Mouse (Mus musculus) MEL (cell line): ENCODE measurements at regions not wholly inside any gene's neighbourhood (a gene's known extent, or its start where the extent isn't known, plus 50 kb on each side); places are given as distances from the start of the nearest gene placed in this dataset.

Experiments used
- DNase-seq: peaks from one replicate; pipeline ENCODE4 v3.0.0; 2011; ENCODE audit warnings: low read depth, low spot score
- H3K27ac ChIP-seq: 2 replicates; pipeline ENCODE4 v1.5.1; 2012; ENCODE audit warnings: low read depth, mild to moderate bottlenecking, control low read depth, low read length, moderate library complexity; ENCODE audit not compliant: control insufficient read depth
- H3K27me3 ChIP-seq, 2 experiments: fragments of 150-350 bp in 1 of 2; sonication (generic) in 1 of 2; 2 replicates each; pipeline ENCODE4 v1.6.1; 2012; ENCODE audit warnings: low read length in 2 of 2, mild to moderate bottlenecking in 2 of 2, improper control_type of control experiment in 1 of 2, moderate library complexity in 1 of 2; ENCODE audit not compliant: insufficient read depth in 2 of 2, control insufficient read depth in 1 of 2
- H3K36me3 ChIP-seq, 2 experiments: 2 replicates each; pipeline ENCODE4 v1.6.1; 2012 to 2014; ENCODE audit warnings: low read length in 2 of 2, improper control_type of control experiment in 1 of 2, inconsistent platforms in 1 of 2, mild to moderate bottlenecking in 1 of 2; ENCODE audit not compliant: insufficient read depth in 2 of 2, control insufficient read depth in 1 of 2
- H3K4me1 ChIP-seq, 2 experiments: fragments of 150-350 bp in 1 of 2; sonication (generic) in 1 of 2; 2 replicates each; pipeline ENCODE4 v1.6.1; 2012; ENCODE audit warnings: low read length in 2 of 2, improper control_type of control experiment in 1 of 2, mild to moderate bottlenecking in 1 of 2; ENCODE audit not compliant: insufficient read depth in 2 of 2, control insufficient read depth in 1 of 2
- H3K4me3 ChIP-seq, 2 experiments: fragments of 150-350 bp in 1 of 2; sonication (generic) in 1 of 2; 2 replicates each; pipeline ENCODE4 v1.5.1; 2012; ENCODE audit warnings: low read depth in 2 of 2, low read length in 2 of 2, mild to moderate bottlenecking in 2 of 2, moderate library complexity in 2 of 2, control low read depth in 1 of 2, improper control_type of control experiment in 1 of 2; ENCODE audit not compliant: control insufficient read depth in 1 of 2, insufficient read depth in 1 of 2
- H3K79me2 ChIP-seq: 2 replicates; pipeline ENCODE4 v1.6.1; 2012; ENCODE audit warnings: mild to moderate bottlenecking, low read length, moderate library complexity; ENCODE audit not compliant: control insufficient read depth, poor library complexity, insufficient read depth
- H3K9ac ChIP-seq: 2 replicates; pipeline ENCODE4 v1.6.1; 2012; ENCODE audit warnings: low read depth, mild to moderate bottlenecking, control low read depth, low read length, moderate library complexity; ENCODE audit not compliant: control insufficient read depth, poor library complexity, severe bottlenecking
- H3K9me3 ChIP-seq: fragments of 150-350 bp; sonication (generic); replicated peaks from 2 replicates; pipeline ENCODE4 v1.6.1; 2012; ENCODE audit warnings: mild to moderate bottlenecking, low read length, improper control_type of control experiment, moderate library complexity; ENCODE audit not compliant: insufficient read depth
- CHD2 ChIP-seq: IDR thresholded peaks from 2 replicates; pipeline ENCODE4 v1.6.1; 2011; ENCODE audit warnings: low read length, improper control_type of control experiment
- CTCF ChIP-seq, 3 experiments: IDR thresholded peaks in 2 of 3; conservative IDR thresholded peaks in 1 of 3; 2 replicates each; pipeline ENCODE4 v1.5.1; 2011 to 2012; ENCODE audit warnings: low read length in 3 of 3, low read depth in 2 of 3, mild to moderate bottlenecking in 2 of 3, improper control_type of control experiment in 1 of 3, inconsistent platforms in 1 of 3, mixed read lengths in 1 of 3, moderate library complexity in 1 of 3; ENCODE audit not compliant: control insufficient read depth in 1 of 3, insufficient read depth in 1 of 3, poor library complexity in 1 of 3, severe bottlenecking in 1 of 3
- ETS1 ChIP-seq: IDR thresholded peaks from 2 replicates; pipeline ENCODE4 v1.6.1; 2012; ENCODE audit warnings: low read depth, mild to moderate bottlenecking, inconsistent platforms, low read length, improper control_type of control experiment, moderate library complexity
- GABPA ChIP-seq: IDR thresholded peaks from 2 replicates; pipeline ENCODE4 v1.6.1; 2012; ENCODE audit warnings: low read depth, mild to moderate bottlenecking, inconsistent platforms, low read length, improper control_type of control experiment, moderate library complexity
- HCFC1 ChIP-seq: IDR thresholded peaks from 2 replicates; pipeline ENCODE4 v1.6.1; 2012; ENCODE audit warnings: low read depth, mild to moderate bottlenecking, inconsistent platforms, low read length, improper control_type of control experiment, moderate library complexity
- KAT2A ChIP-seq: conservative IDR thresholded peaks from 2 replicates; pipeline ENCODE4 v1.6.1; 2012; ENCODE audit warnings: low read depth, low read length, improper control_type of control experiment, inconsistent platforms
- MAFK ChIP-seq: IDR thresholded peaks from 2 replicates; pipeline ENCODE4 v1.6.1; 2011; ENCODE audit warnings: low read depth, mild to moderate bottlenecking, low read length, improper control_type of control experiment, borderline replicate concordance
- MAZ ChIP-seq: IDR thresholded peaks from 2 replicates; pipeline ENCODE4 v1.6.1; 2012; ENCODE audit warnings: low read depth, mild to moderate bottlenecking, inconsistent platforms, low read length, improper control_type of control experiment
- MEF2A ChIP-seq: IDR thresholded peaks from 2 replicates; pipeline ENCODE4 v1.6.1; 2014; ENCODE audit warnings: low read depth, mild to moderate bottlenecking, inconsistent platforms, low read length, improper control_type of control experiment; ENCODE audit not compliant: poor library complexity, insufficient replicate concordance, severe bottlenecking; ENCODE audit errors: extremely low read depth
- MXI1 ChIP-seq: IDR thresholded peaks from 2 replicates; pipeline ENCODE4 v1.6.1; 2011; ENCODE audit warnings: mild to moderate bottlenecking, low read depth, low read length, improper control_type of control experiment
- MYB ChIP-seq: IDR thresholded peaks from 2 replicates; pipeline ENCODE4 v1.6.1; 2011; ENCODE audit warnings: mild to moderate bottlenecking, low read depth, low read length, improper control_type of control experiment
- POLR2AphosphoS2 ChIP-seq: IDR thresholded peaks from 2 replicates; pipeline ENCODE4 v1.6.1; 2011; ENCODE audit warnings: low read length, improper control_type of control experiment
- RCOR1 ChIP-seq: IDR thresholded peaks from 2 replicates; pipeline ENCODE4 v1.6.1; 2012; ENCODE audit warnings: low read depth, mild to moderate bottlenecking, inconsistent platforms, low read length, improper control_type of control experiment
- SMC3 ChIP-seq: IDR thresholded peaks from 2 replicates; pipeline ENCODE4 v1.6.1; 2011; ENCODE audit warnings: low read depth, low read length, improper control_type of control experiment
- TAL1 ChIP-seq: IDR thresholded peaks from 2 replicates; pipeline ENCODE4 v1.6.1; 2012; ENCODE audit warnings: mild to moderate bottlenecking, inconsistent platforms, low read length, moderate library complexity, mixed read lengths
- TCF12 ChIP-seq: IDR thresholded peaks from 2 replicates; pipeline ENCODE4 v1.6.1; 2014; ENCODE audit warnings: low read depth, mild to moderate bottlenecking, inconsistent platforms, low read length, improper control_type of control experiment, moderate library complexity
- USF1 ChIP-seq: IDR thresholded peaks from 2 replicates; pipeline ENCODE4 v1.6.1; 2014; ENCODE audit warnings: low read depth, mild to moderate bottlenecking, inconsistent platforms, low read length, improper control_type of control experiment, moderate library complexity
- ZKSCAN1 ChIP-seq: IDR thresholded peaks from 2 replicates; pipeline ENCODE4 v1.6.1; 2012; ENCODE audit warnings: low read depth, mild to moderate bottlenecking, inconsistent platforms, low read length, improper control_type of control experiment, moderate library complexity

GRCm38 (mm10) chr1:126911277-126912060 lies 80.9 kb upstream of the Nckap5 start:
- no peak for TF ChIP-seq MXI1
- TF ChIP-seq, all 39 proteins: peak for 0
- no peaks in the 10 kb centered on the region for H3K4me1 ChIP-seq
- H3K4me3 ChIP-seq = no peak overlapping the region
- DNase-seq = no peak
- H3K9ac ChIP-seq = no peak overlapping the region
- H3K36me3 ChIP-seq = no peaks in the 10 kb centered on the region
- no peak overlapping the region for H3K27ac ChIP-seq
- no peaks in the 10 kb centered on the region for H3K79me2 ChIP-seq
- no peaks in the 10 kb centered on the region for H3K27me3 ChIP-seq
- no peaks in the 10 kb centered on the region for H3K9me3 ChIP-seq

- Histone ChIP-seq H3K9me3 (no peaks in the 10 kb centered on the region), H3K79me2 (no peaks in the 10 kb centered on the region), H3K27ac (no peak overlapping the region), H3K4me1 (no peaks in the 10 kb centered on the region)
- no peak for DNase-seq
- TF ChIP-seq KAT2A = no peak
- TF ChIP-seq CHD2 = no peak
- TF ChIP-seq POLR2AphosphoS2 = no peak
- no peak for TF ChIP-seq RCOR1
- TF ChIP-seq HCFC1 = no peak
- no peak for TF ChIP-seq TCF12
- TF ChIP-seq ZKSCAN1 = no peak
- no peak for TF ChIP-seq MAZ
- no peak for TF ChIP-seq MXI1
- TF ChIP-seq CTCF (IDR thresholded peaks at IDR 0.05 in 2 of 3, conservative IDR thresholded peaks at IDR 0.05 in 1 of 3; ENCODE audit: control insufficient read depth in 1 of 3, insufficient read depth in 1 of 3, low read depth in 2 of 3, low read length in 3 of 3, poor library complexity in 1 of 3, severe bottlenecking in 1 of 3) = no peak
- no peak for TF ChIP-seq MYB
- TF ChIP-seq MEF2A = no peak
- no peak for TF ChIP-seq TAL1
- TF ChIP-seq SMC3 = no peak
- TF ChIP-seq USF1 = no peak
- no peak for TF ChIP-seq GABPA
- TF ChIP-seq ETS1 = no peak
- TF ChIP-seq MAFK = no peak
- TF ChIP-seq, all 39 proteins: peak for 0
- Histone ChIP-seq H3K9ac (no peak overlapping the region), H3K27me3 (no peaks in the 10 kb centered on the region), H3K36me3 (no peaks in the 10 kb centered on the region), H3K4me3 (no peak overlapping the region)
Observed at GRCm38 (mm10) chr1:126907417-126907816, 76.8 kb upstream of the Nckap5 start.
